Mouse (Mus musculus): Measurements from ENCODE around the gene Kif5c. TPM values are rescaled to one million over a fixed set of nuclear protein-coding genes. Genes with fewer than 3 reads are reported as not detected.
A peak's percentile ranks its signal among the peaks of the same experiment; 100 is the strongest.

Kif5c gene
- polyA plus RNA-seq, 1 experiment from 2014 or later, result 135 TPM

DNA sequence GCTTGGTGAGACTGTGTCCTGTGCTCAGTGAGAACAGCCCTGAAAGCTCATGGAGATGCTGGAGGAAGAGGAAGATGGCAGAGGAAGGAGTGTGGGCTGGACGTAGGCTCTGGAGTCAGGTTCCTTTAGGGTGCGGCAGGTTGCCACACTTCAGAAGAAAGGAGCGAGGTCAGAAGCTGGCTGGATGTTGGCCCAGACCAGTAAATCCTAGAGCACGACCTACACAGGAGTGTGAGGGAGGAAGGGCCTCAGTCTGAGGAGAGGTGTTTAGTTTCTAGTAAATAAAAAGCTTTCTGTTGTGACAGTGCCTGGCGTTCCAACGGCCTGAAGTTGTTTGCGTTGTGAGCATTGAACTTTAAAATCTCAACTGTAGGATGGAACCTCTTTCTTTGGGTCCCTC is 59.3 kb downstream of the Kif5c start:
- peaks cover 19% of the 10 kb centered on the region; the same call in 1 of the 2 replicates for H3K36me3 ChIP-seq (replicated peaks)
- ATAC-seq (ENCODE audit: low FRiP score), result no peak
- peak overlapping the region; percentile 77 for H3K27ac ChIP-seq
- WGBS, result 84% methylated on average over 7 of the region's 7 CpGs
- H3K4me1 ChIP-seq, result peaks cover 50% of the 10 kb centered on the region
- no peaks in the 10 kb centered on the region for H3K27me3 ChIP-seq
- H3K4me3 ChIP-seq (replicated peaks), result no peak overlapping the region
- H3K9ac ChIP-seq, result no peak overlapping the region
- H3K9me3 ChIP-seq, result no peaks in the 10 kb centered on the region
- H3K4me2 ChIP-seq, result no peak overlapping the region

DNA sequence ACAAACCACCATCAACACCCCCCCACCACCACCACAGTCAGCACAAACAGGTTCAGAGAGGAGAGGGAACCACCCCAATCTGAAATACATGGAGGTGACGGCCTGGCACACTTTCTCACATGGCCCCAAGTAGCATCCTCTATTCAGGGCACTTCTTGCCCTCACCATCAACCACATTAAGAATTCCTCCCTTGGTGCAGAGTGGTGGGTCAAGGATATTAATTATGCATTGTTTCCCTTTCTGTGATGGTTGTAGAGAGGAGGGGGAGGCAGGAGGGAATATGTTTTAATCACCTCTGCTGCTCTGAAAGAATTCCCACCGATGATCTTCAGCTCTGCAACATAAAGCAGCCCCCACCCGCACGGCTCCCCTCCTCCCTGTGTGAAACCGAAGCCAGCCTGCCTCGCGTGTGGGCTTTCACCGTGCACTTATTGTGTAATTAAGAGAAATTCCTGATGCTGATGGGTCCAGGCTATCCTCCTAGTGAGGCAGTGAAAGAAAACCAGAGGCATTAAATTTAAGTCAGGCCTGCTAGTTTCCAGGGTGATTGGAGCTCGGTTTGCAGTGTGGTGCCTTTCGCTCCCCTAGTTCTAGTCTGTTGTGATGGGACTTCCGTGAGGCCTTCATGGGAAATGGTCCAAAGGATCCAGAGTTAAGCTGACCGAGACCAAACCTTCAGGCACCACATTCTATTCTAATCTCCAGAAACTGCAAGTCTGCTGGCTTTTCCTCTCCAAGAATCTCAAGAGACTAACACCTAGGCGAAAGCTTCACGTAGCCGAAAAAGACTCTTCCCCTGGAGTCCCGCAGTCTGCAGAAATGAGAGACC is 60.3 kb downstream of the Kif5c start:
- Histone ChIP-seq H3K9ac (no peak overlapping the region), H3K9me3 (no peaks in the 10 kb centered on the region), H3K27ac (peak overlapping the region; percentile 77), H3K27me3 (no peaks in the 10 kb centered on the region), H3K4me3 (replicated peaks) (no peak overlapping the region), H3K4me1 (peaks cover 57% of the 10 kb centered on the region), H3K36me3 (replicated peaks) (peaks cover 16% of the 10 kb centered on the region), H3K4me2 (no peak overlapping the region; the same call in 1 of the 2 replicates)
- WGBS, result 59% methylated on average over 16 of the region's 16 CpGs
- peak; percentile 48 for ATAC-seq (ENCODE audit: low FRiP score)

DNA sequence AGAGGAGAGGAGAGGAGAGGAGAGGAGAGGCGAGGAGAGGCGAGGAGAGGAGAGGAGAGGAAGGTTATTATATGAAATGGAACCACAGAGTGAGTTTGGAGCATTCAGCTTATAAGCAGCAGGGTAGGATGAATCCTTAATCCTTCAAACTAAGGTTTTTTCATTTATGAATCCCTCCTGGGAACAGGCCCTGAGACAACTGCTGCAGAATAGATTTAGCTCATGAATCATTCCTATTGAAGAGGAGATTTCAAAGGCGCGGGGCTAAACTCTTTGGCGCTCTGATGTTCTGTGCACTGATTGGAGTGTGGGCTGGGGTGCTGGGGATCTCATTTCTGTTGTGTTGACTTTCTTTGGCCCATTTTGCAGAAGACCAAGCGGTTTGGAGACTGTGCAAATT is 63.7 kb downstream of the Kif5c start:
- Histone ChIP-seq H3K9me3 (no peaks in the 10 kb centered on the region), H3K4me2 (no peak overlapping the region), H3K9ac (no peak overlapping the region), H3K36me3 (replicated peaks) (peaks cover 21% of the 10 kb centered on the region), H3K4me3 (replicated peaks) (no peak overlapping the region), H3K27ac (0 out of 2 replicates have a peak overlapping the region, but pooled peaks have one; percentile 58), H3K4me1 (peaks cover 47% of the 10 kb centered on the region), H3K27me3 (no peaks in the 10 kb centered on the region)
- ATAC-seq (ENCODE audit: low FRiP score), result no peak
- 69% methylated on average over 6 of the region's 6 CpGs for WGBS

DNA sequence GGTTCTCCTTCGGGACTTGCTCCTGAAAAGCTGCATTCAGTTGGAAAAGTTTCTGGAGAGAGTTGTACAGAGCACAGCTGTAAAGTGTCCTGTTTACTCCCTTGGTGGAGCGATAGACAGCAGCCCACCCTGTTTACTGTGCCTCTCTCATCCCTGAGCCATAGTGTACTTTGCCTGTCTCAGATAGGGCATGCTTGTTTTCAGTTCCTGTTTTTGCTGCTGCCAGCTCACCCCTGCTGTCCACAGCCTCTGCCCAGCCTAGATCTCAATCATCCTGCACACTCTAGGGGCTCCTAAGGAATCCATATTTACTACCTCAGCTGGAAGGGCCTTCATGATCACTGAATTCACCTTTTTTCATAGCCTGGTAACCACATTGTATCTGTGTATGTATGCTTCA is 65.7 kb downstream of the Kif5c start:
- peaks cover 31% of the 10 kb centered on the region for H3K36me3 ChIP-seq (replicated peaks)

DNA sequence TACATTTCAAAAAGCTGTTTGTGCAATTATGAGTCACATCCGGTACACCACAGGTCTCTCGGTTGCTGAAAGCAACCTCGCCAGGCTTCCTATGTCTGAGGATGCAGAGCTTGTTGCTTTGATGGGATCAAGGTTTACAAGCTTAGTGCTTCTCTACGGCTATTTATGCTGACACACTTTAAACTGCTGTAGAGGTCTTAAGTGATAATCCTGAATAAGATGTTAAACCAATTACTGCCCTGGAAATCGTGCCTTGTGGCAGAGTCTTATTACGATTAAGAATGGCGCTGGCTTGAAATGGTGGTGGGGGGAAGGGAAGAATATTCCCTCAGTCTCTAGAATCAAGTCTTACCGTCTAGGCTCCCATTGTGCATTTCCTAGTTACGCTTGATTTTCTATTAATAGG is 71.3 kb downstream of the Kif5c start:
- no peaks in the 10 kb centered on the region for H3K9me3 ChIP-seq
- H3K36me3 ChIP-seq (replicated peaks), result peaks cover 28% of the 10 kb centered on the region
- no peak for ATAC-seq (ENCODE audit: low FRiP score)
- 45% methylated on average over 9 of the region's 9 CpGs for WGBS
- peak overlapping the region; percentile 46; the same call in 1 of the 2 replicates for H3K27ac ChIP-seq
- H3K27me3 ChIP-seq, result no peaks in the 10 kb centered on the region
- no peak overlapping the region for H3K9ac ChIP-seq
- H3K4me3 ChIP-seq (replicated peaks), result no peak overlapping the region
- H3K4me2 ChIP-seq, result no peak overlapping the region
- H3K4me1 ChIP-seq, result peaks cover 37% of the 10 kb centered on the region

More for the DNA sequence above, 65.7 kb downstream of the Kif5c start:
- Histone ChIP-seq H3K27me3 (no peaks in the 10 kb centered on the region), H3K9ac (no peak overlapping the region), H3K4me3 (replicated peaks) (no peak overlapping the region), H3K4me2 (no peak overlapping the region), H3K9me3 (no peaks in the 10 kb centered on the region), H3K4me1 (peaks cover 28% of the 10 kb centered on the region), H3K27ac (0 out of 2 replicates have a peak overlapping the region, but pooled peaks have one; percentile 13)
- ATAC-seq (ENCODE audit: low FRiP score), result no peak
- WGBS, result 66% methylated on average over 2 of the region's 2 CpGs

DNA sequence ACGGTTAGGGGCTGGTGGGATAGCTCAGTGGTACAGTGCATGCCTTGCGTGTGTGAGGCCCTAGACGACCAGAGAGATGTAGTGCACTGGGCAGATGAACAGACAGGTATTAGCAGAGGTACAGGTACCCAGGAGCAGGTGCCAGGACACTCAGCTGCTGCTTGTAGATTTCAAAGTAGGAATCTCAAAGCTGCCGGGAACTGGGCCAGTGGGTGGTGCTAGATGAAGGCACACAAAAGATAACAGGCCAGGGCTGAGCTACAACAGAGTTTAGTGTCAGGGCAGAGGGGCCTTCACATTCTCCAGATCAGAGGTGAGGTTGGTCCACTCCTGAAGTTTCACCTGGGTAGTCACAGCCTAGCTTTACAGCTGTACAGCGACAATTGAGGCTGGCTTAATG is 72.3 kb downstream of the Kif5c start:
- ATAC-seq (ENCODE audit: low FRiP score), result no peak
- no peaks in the 10 kb centered on the region for H3K9me3 ChIP-seq
- no peak overlapping the region for H3K4me2 ChIP-seq
- no peaks in the 10 kb centered on the region for H3K27me3 ChIP-seq
- WGBS, result 72% methylated on average over 5 of the region's 5 CpGs
- H3K36me3 ChIP-seq (replicated peaks), result peaks cover 35% of the 10 kb centered on the region
- H3K4me1 ChIP-seq, result peaks cover 37% of the 10 kb centered on the region
- H3K27ac ChIP-seq, result 0 out of 2 replicates have a peak overlapping the region, but pooled peaks have one; percentile 19
- no peak overlapping the region for H3K4me3 ChIP-seq (replicated peaks)
- no peak overlapping the region for H3K9ac ChIP-seq

DNA sequence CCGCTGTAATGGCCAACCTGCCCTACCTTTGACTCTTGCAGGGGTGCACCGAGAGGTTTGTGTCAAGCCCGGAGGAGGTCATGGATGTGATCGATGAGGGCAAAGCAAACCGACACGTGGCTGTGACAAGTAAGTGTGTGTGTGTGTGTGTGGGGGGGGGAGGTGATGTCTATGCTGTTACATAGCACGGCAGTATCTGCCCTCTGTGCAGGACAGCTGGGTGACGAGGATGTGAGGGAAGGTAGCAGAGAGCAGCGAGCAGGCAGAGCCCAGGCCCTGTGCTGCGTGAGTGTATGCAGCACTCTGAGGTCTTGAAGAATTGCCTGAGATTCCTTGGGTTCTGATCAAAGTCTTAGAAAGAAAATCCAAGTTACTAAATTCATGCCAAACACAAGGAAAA is 75.6 kb downstream of the Kif5c start:
- Histone ChIP-seq H3K4me2 (no peak overlapping the region), H3K9ac (no peak overlapping the region), H3K27me3 (no peaks in the 10 kb centered on the region), H3K27ac (0 out of 2 replicates have a peak overlapping the region, but pooled peaks have one; percentile 25), H3K4me1 (peaks cover 37% of the 10 kb centered on the region), H3K9me3 (no peaks in the 10 kb centered on the region), H3K36me3 (replicated peaks) (peaks cover 39% of the 10 kb centered on the region), H3K4me3 (replicated peaks) (no peak overlapping the region)
- ATAC-seq (ENCODE audit: low FRiP score), result 0 out of 2 replicates have a peak, but pooled peaks have one; percentile 13
- 67% methylated on average over 10 of the region's 10 CpGs for WGBS

DNA sequence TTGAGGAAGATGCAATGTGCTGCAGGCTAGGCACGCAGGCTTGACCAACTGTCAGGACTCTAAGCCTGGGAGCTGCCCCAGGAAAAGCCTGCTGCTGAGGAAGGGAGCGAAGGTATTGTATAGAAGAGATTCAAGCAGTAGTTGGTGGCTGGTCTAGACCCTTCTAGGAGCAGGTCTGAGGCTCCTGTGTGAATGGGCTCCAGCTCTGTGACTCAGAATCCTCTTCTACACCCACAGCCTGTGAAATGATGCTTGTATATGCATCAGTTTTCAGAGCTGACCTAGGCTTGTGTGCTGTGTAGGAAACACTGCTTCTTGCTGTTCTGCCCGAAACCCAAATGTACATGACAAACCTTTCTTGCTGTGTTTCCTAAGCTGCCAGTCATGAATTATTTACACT is 76.4 kb downstream of the Kif5c start:
- no peak overlapping the region for H3K27ac ChIP-seq
- 87% methylated on average over 3 of the region's 3 CpGs for WGBS
- H3K27me3 ChIP-seq, result no peaks in the 10 kb centered on the region
- ATAC-seq (ENCODE audit: low FRiP score), result no peak
- H3K4me2 ChIP-seq, result no peak overlapping the region
- H3K4me3 ChIP-seq (replicated peaks), result no peak overlapping the region
- H3K9ac ChIP-seq, result no peak overlapping the region
- H3K36me3 ChIP-seq (replicated peaks), result peaks cover 42% of the 10 kb centered on the region
- H3K4me1 ChIP-seq, result peaks cover 29% of the 10 kb centered on the region
- no peaks in the 10 kb centered on the region for H3K9me3 ChIP-seq

DNA sequence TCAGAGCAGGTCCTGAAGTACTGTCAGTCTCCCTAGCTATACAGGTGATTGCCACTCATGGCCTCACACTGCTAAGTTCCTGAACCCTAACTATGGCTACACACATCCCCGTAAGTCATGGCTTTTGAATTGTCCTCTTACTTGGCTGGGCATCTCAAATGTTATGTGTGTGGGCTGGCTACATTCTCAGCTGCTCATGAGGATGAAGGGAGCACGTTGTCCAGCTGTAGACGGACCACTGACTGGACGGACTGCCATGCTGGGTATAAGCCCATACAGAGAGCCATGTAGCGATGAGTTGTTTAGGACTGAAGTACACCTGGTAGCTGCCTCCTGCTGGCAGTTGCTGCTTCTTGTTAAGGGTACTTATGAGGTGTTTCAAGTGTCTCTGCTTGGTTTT is 79.8 kb downstream of the Kif5c start:
- Histone ChIP-seq H3K9me3 (no peaks in the 10 kb centered on the region), H3K9ac (no peak overlapping the region), H3K4me3 (replicated peaks) (no peak overlapping the region), H3K36me3 (replicated peaks) (peaks cover 67% of the 10 kb centered on the region), H3K27ac (no peak overlapping the region), H3K27me3 (no peaks in the 10 kb centered on the region), H3K4me1 (peaks cover 10% of the 10 kb centered on the region), H3K4me2 (no peak overlapping the region)
- no peak for ATAC-seq (ENCODE audit: low FRiP score)
- WGBS, result 92% methylated on average over 5 of the region's 5 CpGs

DNA sequence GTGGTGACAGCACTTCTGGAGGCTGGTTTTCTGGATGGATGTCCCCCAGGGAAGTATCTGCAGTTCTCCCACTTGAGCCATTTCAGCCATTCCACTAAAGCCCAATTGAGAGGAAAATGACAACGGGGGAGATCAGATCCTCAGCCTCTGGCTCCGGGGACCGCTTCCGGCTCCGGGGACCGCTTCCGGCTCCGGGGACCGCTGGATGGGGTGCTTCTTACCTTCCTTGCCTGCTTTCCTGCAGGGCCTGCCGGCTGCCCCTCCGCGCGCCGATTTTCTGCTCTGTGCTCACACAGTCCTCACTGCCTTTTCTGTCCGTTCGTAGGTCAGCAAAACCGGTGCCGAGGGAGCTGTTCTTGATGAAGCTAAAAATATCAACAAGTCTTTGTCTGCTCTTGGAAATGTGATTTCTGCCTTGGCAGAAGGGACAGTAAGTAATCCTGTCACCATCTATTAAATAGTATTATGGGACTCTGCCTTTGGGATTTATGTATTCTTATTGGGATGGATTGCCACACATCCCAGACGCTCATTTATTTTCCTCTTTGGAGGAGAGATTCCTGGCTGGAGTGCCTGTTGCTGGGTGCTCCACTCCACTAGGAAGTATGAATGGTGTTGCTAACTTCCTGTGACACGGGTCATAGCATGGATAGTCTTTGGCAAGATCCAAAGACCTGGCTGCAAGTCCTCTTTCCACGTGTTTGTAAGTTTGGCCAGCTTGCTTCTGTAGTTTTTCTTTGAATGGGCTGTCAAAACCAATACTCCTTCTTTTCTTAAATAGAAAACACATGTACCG is 81.3 kb downstream of the Kif5c start:
- H3K4me3 ChIP-seq (replicated peaks), result no peak overlapping the region
- 96% methylated on average over 22 of the region's 22 CpGs for WGBS
- no peak overlapping the region for H3K27ac ChIP-seq
- H3K27me3 ChIP-seq, result no peaks in the 10 kb centered on the region
- no peaks in the 10 kb centered on the region for H3K9me3 ChIP-seq
- H3K4me1 ChIP-seq, result no peaks in the 10 kb centered on the region
- H3K4me2 ChIP-seq, result no peak overlapping the region
- no peak overlapping the region for H3K9ac ChIP-seq
- H3K36me3 ChIP-seq (replicated peaks), result peaks cover 73% of the 10 kb centered on the region
- no peak for ATAC-seq (ENCODE audit: low FRiP score)

DNA sequence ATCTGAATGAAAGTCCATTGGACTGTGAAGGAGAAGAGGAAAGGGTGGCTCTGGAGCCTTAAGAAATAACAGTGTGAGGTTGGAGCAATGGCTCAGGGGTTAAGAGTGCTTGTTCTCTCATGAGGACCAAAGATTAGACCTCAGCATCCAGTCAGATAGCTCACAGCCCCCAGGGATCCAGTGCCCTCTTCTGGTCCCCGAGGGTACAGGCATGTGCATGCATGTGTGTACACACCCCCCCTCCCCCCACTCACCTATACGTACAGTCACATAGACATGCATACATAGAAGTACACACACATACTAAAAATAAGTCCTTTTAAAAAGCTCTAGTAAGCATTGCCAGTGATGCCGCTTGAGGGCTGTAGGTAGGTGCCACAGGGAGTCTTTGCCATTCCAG is 91.1 kb downstream of the Kif5c start:
- Histone ChIP-seq H3K4me2 (no peak overlapping the region), H3K4me3 (replicated peaks) (no peak overlapping the region)
- WGBS, result 84% methylated on average over 3 of the region's 3 CpGs

DNA sequence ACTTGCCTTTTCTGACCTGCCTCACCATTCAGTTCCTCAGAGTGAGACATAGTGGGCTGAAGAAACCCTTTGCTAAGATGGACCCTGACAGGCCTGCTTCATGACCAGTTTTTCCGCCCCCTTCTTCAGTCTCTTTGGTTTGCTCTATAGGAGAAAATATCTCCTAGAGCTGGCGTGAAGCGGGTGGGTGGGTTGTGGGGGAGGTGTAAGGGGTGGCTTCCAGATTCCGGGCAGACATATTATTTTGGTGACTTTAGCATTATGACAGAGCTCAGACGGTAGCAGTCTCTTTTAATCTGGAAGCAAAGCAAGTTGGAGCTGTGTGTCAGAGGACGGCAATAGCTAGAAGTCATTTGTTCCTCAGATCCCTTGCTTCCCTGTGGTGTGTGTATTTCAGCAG is 92.6 kb downstream of the Kif5c start:
- H3K27ac ChIP-seq, result peak overlapping the region; percentile 13; the same call in 1 of the 2 replicates
- no peak overlapping the region for H3K4me3 ChIP-seq (replicated peaks)
- peaks cover 50% of the 10 kb centered on the region for H3K36me3 ChIP-seq (replicated peaks)
- no peaks in the 10 kb centered on the region for H3K9me3 ChIP-seq
- no peak for ATAC-seq (ENCODE audit: low FRiP score)
- peaks cover 8% of the 10 kb centered on the region; the same call in 1 of the 2 replicates for H3K4me1 ChIP-seq
- no peak overlapping the region for H3K9ac ChIP-seq
- WGBS, result 84% methylated on average over 6 of the region's 6 CpGs
- H3K27me3 ChIP-seq, result no peaks in the 10 kb centered on the region
- no peak overlapping the region for H3K4me2 ChIP-seq

More for the DNA sequence above, 91.1 kb downstream of the Kif5c start:
- no peak overlapping the region for H3K27ac ChIP-seq
- no peak overlapping the region for H3K9ac ChIP-seq
- peaks cover 50% of the 10 kb centered on the region for H3K36me3 ChIP-seq (replicated peaks)
- H3K9me3 ChIP-seq, result no peaks in the 10 kb centered on the region
- H3K27me3 ChIP-seq, result no peaks in the 10 kb centered on the region
- peaks cover 8% of the 10 kb centered on the region; the same call in 1 of the 2 replicates for H3K4me1 ChIP-seq
- ATAC-seq (ENCODE audit: low FRiP score), result peak; percentile 21; the same call in 1 of the 2 replicates

All from forebrain, embryonic 12.5 days (tissue).